Mouse (Mus musculus): ENCODE results near the gene Bbs5. TPM values are rescaled to one million over a fixed set of nuclear protein-coding genes. Genes with fewer than 3 reads are reported as not detected.

The Bbs5 gene
- polyA plus RNA-seq, 1 experiment from 2014 or later: 10.3 TPM

- H3K4me1 ChIP-seq (replicated peaks; ENCODE audit: control insufficient read depth, insufficient read depth): no peaks in the 10 kb centered on the region
- H3K27me3 ChIP-seq (ENCODE audit: control insufficient read depth, insufficient read depth, low read length): no peaks in the 10 kb centered on the region
- H3K4me2 ChIP-seq (replicated peaks; ENCODE audit: low read depth): peak within 1 kb of the TSS; percentile 89
- H3K27ac ChIP-seq (replicated peaks): peak within 1 kb of the TSS; percentile 58
- DNase-seq (ENCODE audit: low spot score) (peak; percentile 86), ATAC-seq (ENCODE audit: low FRiP score, low TSS enrichment) (peak; percentile 97)
- WGBS: under 1% methylated on average over 39 of the region's 39 CpGs
- H3K4me3 ChIP-seq (ENCODE audit: low read depth, low read length): peak within 1 kb of the TSS; percentile 61
- TF ChIP-seq EP300 (optimal IDR thresholded peaks at IDR 0.05): no peak
- TF ChIP-seq CTCF (IDR thresholded peaks at IDR 0.05; ENCODE audit: low read depth): 0 out of 2 replicates have a peak, but pooled peaks have one; percentile 1
- H3K9ac ChIP-seq (ENCODE audit: low read length): peak within 1 kb of the TSS; percentile 63
- no peaks in the 10 kb centered on the region for H3K9me3 ChIP-seq (ENCODE audit: control insufficient read depth, low read length)
- H3K36me3 ChIP-seq (ENCODE audit: control insufficient read depth, insufficient read depth, low read length): no peaks in the 10 kb centered on the region
Measured at GRCm38 (mm10) chr2:69712981-69713625, 66.1 kb downstream of the Bbs5 start, which contains the start of gene Fastkd1. TSS of gene Fastkd1 (minus strand) at chr2:69713516.

- DNase-seq (ENCODE audit: low spot score): no peak
- H3K4me3 ChIP-seq (ENCODE audit: low read depth, low read length): peak overlapping the region; percentile 61
- no peaks in the 10 kb centered on the region for H3K27me3 ChIP-seq (ENCODE audit: control insufficient read depth, insufficient read depth, low read length)
- H3K4me1 ChIP-seq (replicated peaks; ENCODE audit: control insufficient read depth, insufficient read depth): no peaks in the 10 kb centered on the region
- H3K9me3 ChIP-seq (ENCODE audit: control insufficient read depth, low read length): no peaks in the 10 kb centered on the region
- 26% methylated on average over 4 of the region's 4 CpGs for WGBS
- H3K4me2 ChIP-seq (replicated peaks; ENCODE audit: low read depth): peak overlapping the region; percentile 89; the same call in 1 of the 2 replicates
- H3K27ac ChIP-seq (replicated peaks): no peak overlapping the region
- no peak; the same call in 1 of the 2 replicates for ATAC-seq (ENCODE audit: low FRiP score, low TSS enrichment)
- no peaks in the 10 kb centered on the region for H3K36me3 ChIP-seq (ENCODE audit: control insufficient read depth, insufficient read depth, low read length)
- no peak overlapping the region for H3K9ac ChIP-seq (ENCODE audit: low read length)
- TF ChIP-seq EP300 (optimal IDR thresholded peaks at IDR 0.05) (no peak), CTCF (IDR thresholded peaks at IDR 0.05; ENCODE audit: low read depth) (no peak)
Measured at GRCm38 (mm10) chr2:69713626-69714014, 66.6 kb downstream of the Bbs5 start.

GRCm38 (mm10) chr2:69714126-69714525, 67.2 kb downstream of the Bbs5 start:
- no peak overlapping the region for H3K9ac ChIP-seq (ENCODE audit: low read length)
- DNase-seq (ENCODE audit: low spot score) (no peak), ATAC-seq (ENCODE audit: low FRiP score, low TSS enrichment) (no peak)
- H3K27ac ChIP-seq (replicated peaks): no peak overlapping the region
- TF ChIP-seq CTCF (IDR thresholded peaks at IDR 0.05; ENCODE audit: low read depth) (no peak), EP300 (optimal IDR thresholded peaks at IDR 0.05) (no peak)
- WGBS: 71% methylated on average over 5 of the region's 5 CpGs
- H3K4me3 ChIP-seq (ENCODE audit: low read depth, low read length): no peak overlapping the region
- H3K9me3 ChIP-seq (ENCODE audit: control insufficient read depth, low read length): no peaks in the 10 kb centered on the region
- H3K4me1 ChIP-seq (replicated peaks; ENCODE audit: control insufficient read depth, insufficient read depth): no peaks in the 10 kb centered on the region
- no peaks in the 10 kb centered on the region for H3K36me3 ChIP-seq (ENCODE audit: control insufficient read depth, insufficient read depth, low read length)
- H3K4me2 ChIP-seq (replicated peaks; ENCODE audit: low read depth): no peak overlapping the region
- no peaks in the 10 kb centered on the region for H3K27me3 ChIP-seq (ENCODE audit: control insufficient read depth, insufficient read depth, low read length)

- no peak for ATAC-seq (ENCODE audit: low FRiP score, low TSS enrichment)
- no peak for DNase-seq (ENCODE audit: low spot score)
- Histone ChIP-seq H3K27ac (replicated peaks) (no peak overlapping the region), H3K27me3 (ENCODE audit: control insufficient read depth, insufficient read depth, low read length) (no peaks in the 10 kb centered on the region), H3K4me2 (replicated peaks; ENCODE audit: low read depth) (no peak overlapping the region), H3K4me3 (ENCODE audit: low read depth, low read length) (no peak overlapping the region), H3K9me3 (ENCODE audit: control insufficient read depth, low read length) (no peaks in the 10 kb centered on the region), H3K4me1 (replicated peaks; ENCODE audit: control insufficient read depth, insufficient read depth) (no peaks in the 10 kb centered on the region), H3K36me3 (ENCODE audit: control insufficient read depth, insufficient read depth, low read length) (no peaks in the 10 kb centered on the region), H3K9ac (ENCODE audit: low read length) (no peak overlapping the region)
- 65% methylated on average over 3 of the region's 3 CpGs for WGBS
- TF ChIP-seq EP300 (optimal IDR thresholded peaks at IDR 0.05) (no peak), CTCF (IDR thresholded peaks at IDR 0.05; ENCODE audit: low read depth) (no peak)
Measured at GRCm38 (mm10) chr2:69716483-69716882, 69.5 kb downstream of the Bbs5 start.

Other genes starting within 250 kb of the Bbs5 start
- 0.29 TPM in 2 replicates for gene Lrp2, start 61.1 kb upstream of the Bbs5 start, polyA plus RNA-seq (2015; fragmentation: Nextera tagmentation; extraction: Ambion mirVana)
- 0.28 and 0.67 TPM in 2 replicates for gene Klhl41, start 22.9 kb downstream of the Bbs5 start, polyA plus RNA-seq (2015; fragmentation: Nextera tagmentation; extraction: Ambion mirVana)
- gene Fastkd1, start 66.3 kb downstream of the Bbs5 start, polyA plus RNA-seq (2015; fragmentation: Nextera tagmentation; extraction: Ambion mirVana): 5.6 and 5.7 TPM in 2 replicates
- gene Ppig, start 75.4 kb downstream of the Bbs5 start, polyA plus RNA-seq (2015; fragmentation: Nextera tagmentation; extraction: Ambion mirVana): 83.7 and 85.2 TPM in 2 replicates
- gene Ccdc173, start 142.4 kb downstream of the Bbs5 start, polyA plus RNA-seq (2015; fragmentation: Nextera tagmentation; extraction: Ambion mirVana): 0.70 and 0.96 TPM in 2 replicates
- 19.0 and 19.3 TPM in 2 replicates for gene Phospho2, start 142.5 kb downstream of the Bbs5 start, polyA plus RNA-seq (2015; fragmentation: Nextera tagmentation; extraction: Ambion mirVana)
- gene Klhl23, start 174.8 kb downstream of the Bbs5 start, polyA plus RNA-seq (2015; fragmentation: Nextera tagmentation; extraction: Ambion mirVana): 21.4 and 25.1 TPM in 2 replicates
- gene Ssb, start 214.4 kb downstream of the Bbs5 start, polyA plus RNA-seq (2015; fragmentation: Nextera tagmentation; extraction: Ambion mirVana): 161 and 203 TPM in 2 replicates
- 29.4 and 32.0 TPM in 2 replicates for gene Mettl5, start 238.4 kb downstream of the Bbs5 start, polyA plus RNA-seq (2015; fragmentation: Nextera tagmentation; extraction: Ambion mirVana)